Comparison of ENCODE assay signal across 8 mouse cellular contexts in genomic region chr2:60036361-60036760, GRCm38 (mm10).
DNase-seq lines count a peak whose midpoint lies in the region; ATAC-seq lines count a peak whose summit lies in the region.
"Had no signal": no experiment of that assay in that cellular context is flagged by ENCODE, and none has a peak within 500 bp of the region (broad histone marks: within the 10 kb centered on the region; RNA-seq: fewer than 3 reads in every experiment).

No protein-coding gene starts in this region.

- H3K4me1 ChIP-seq in heart, embryonic 12.5 days (replicated peaks): peaks cover 18% of the 10 kb centered on the region; the same call in 1 of the 2 replicates
- H3K4me1 ChIP-seq in midbrain, embryonic 11.5 days (ENCODE audit: control insufficient read depth, insufficient read depth, low read length): peaks cover 7% of the 10 kb centered on the region
- peaks cover 17% of the 10 kb centered on the region for H3K4me1 ChIP-seq in midbrain, embryonic 13.5 days (replicated peaks)
- H3K4me1 ChIP-seq in liver, embryonic 12.5 days: no peaks in the 10 kb centered on the region
- H3K4me1 ChIP-seq in neural tube, embryonic 15.5 days: peaks cover 3% of the 10 kb centered on the region; the same call in 1 of the 2 replicates

- DNase-seq in heart, adult 11 months: peak; percentile 40
- DNase-seq in midbrain, embryonic 11.5 days (ENCODE audit: low spot score, missing footprints): no peak
- DNase-seq in right cerebral cortex, adult 2 months (ENCODE audit: low spot score in 2 of 2): no peak

- no peaks in the 10 kb centered on the region for H3K9me3 ChIP-seq in heart, embryonic 12.5 days (replicated peaks)
- H3K9me3 ChIP-seq in midbrain, embryonic 11.5 days (ENCODE audit: control insufficient read depth, low read length): no peaks in the 10 kb centered on the region
- no peaks in the 10 kb centered on the region for H3K9me3 ChIP-seq in midbrain, embryonic 13.5 days
- H3K9me3 ChIP-seq in liver, embryonic 12.5 days (replicated peaks): no peaks in the 10 kb centered on the region
- no peaks in the 10 kb centered on the region for H3K9me3 ChIP-seq in neural tube, embryonic 15.5 days (replicated peaks)
- H3K9me3 ChIP-seq: G1E had no signal

- H3K9ac ChIP-seq in heart, embryonic 12.5 days: no peak overlapping the region
- H3K9ac ChIP-seq in midbrain, embryonic 11.5 days (ENCODE audit: low read length): no peak overlapping the region
- H3K9ac ChIP-seq in midbrain, embryonic 13.5 days (replicated peaks): no peak overlapping the region
- peak overlapping the region; percentile 52; the same call in 1 of the 2 replicates for H3K9ac ChIP-seq in liver, embryonic 12.5 days
- no peak overlapping the region for H3K9ac ChIP-seq in neural tube, embryonic 15.5 days (replicated peaks)

- H3K27ac ChIP-seq in heart, embryonic 12.5 days (ENCODE audit: poor library complexity, severe bottlenecking): no peak overlapping the region
- H3K27ac ChIP-seq in midbrain, embryonic 11.5 days (ENCODE audit: low read depth, low read length): no peak overlapping the region
- H3K27ac ChIP-seq in midbrain, embryonic 13.5 days: no peak overlapping the region
- H3K27ac ChIP-seq in liver, embryonic 12.5 days: no peak overlapping the region
- H3K27ac ChIP-seq in neural tube, embryonic 15.5 days (replicated peaks): no peak overlapping the region

- 78% methylated on average over 3 of the region's 3 CpGs for WGBS in heart, embryonic 12.5 days
- 48% methylated on average over 3 of the region's 3 CpGs for WGBS in midbrain, embryonic 11.5 days
- 28% methylated on average over 3 of the region's 3 CpGs for WGBS in midbrain, embryonic 13.5 days
- 69% methylated on average over 3 of the region's 3 CpGs for WGBS in liver, embryonic 12.5 days (ENCODE audit: insufficient replicate concordance)
- 40% methylated on average over 3 of the region's 3 CpGs for WGBS in neural tube, embryonic 15.5 days

- no peak overlapping the region for H3K4me3 ChIP-seq in heart, embryonic 12.5 days
- no peak overlapping the region for H3K4me3 ChIP-seq in midbrain, embryonic 11.5 days (ENCODE audit: low read depth, low read length)
- no peak overlapping the region for H3K4me3 ChIP-seq in midbrain, embryonic 13.5 days (replicated peaks)
- no peak overlapping the region for H3K4me3 ChIP-seq in liver, embryonic 12.5 days
- no peak overlapping the region for H3K4me3 ChIP-seq in neural tube, embryonic 15.5 days (replicated peaks)

- H3K4me2 ChIP-seq in heart, embryonic 12.5 days: no peak overlapping the region
- H3K4me2 ChIP-seq in midbrain, embryonic 11.5 days: no peak overlapping the region
- H3K4me2 ChIP-seq in midbrain, embryonic 13.5 days (replicated peaks): no peak overlapping the region
- peak overlapping the region; percentile 74 for H3K4me2 ChIP-seq in liver, embryonic 12.5 days
- peak overlapping the region; percentile 63 for H3K4me2 ChIP-seq in neural tube, embryonic 15.5 days

- no peaks in the 10 kb centered on the region for H3K36me3 ChIP-seq in heart, embryonic 12.5 days
- no peaks in the 10 kb centered on the region for H3K36me3 ChIP-seq in midbrain, embryonic 11.5 days (ENCODE audit: control insufficient read depth, insufficient read depth, low read length)
- H3K36me3 ChIP-seq in midbrain, embryonic 13.5 days: no peaks in the 10 kb centered on the region
- no peaks in the 10 kb centered on the region for H3K36me3 ChIP-seq in liver, embryonic 12.5 days
- H3K36me3 ChIP-seq in neural tube, embryonic 15.5 days: no peaks in the 10 kb centered on the region
- H3K36me3 ChIP-seq: G1E had no signal

- no peaks in the 10 kb centered on the region for H3K27me3 ChIP-seq in heart, embryonic 12.5 days (replicated peaks)
- H3K27me3 ChIP-seq in midbrain, embryonic 11.5 days (ENCODE audit: control insufficient read depth, insufficient read depth, low read length): no peaks in the 10 kb centered on the region
- H3K27me3 ChIP-seq in midbrain, embryonic 13.5 days: no peaks in the 10 kb centered on the region
- H3K27me3 ChIP-seq in liver, embryonic 12.5 days (replicated peaks): no peaks in the 10 kb centered on the region
- H3K27me3 ChIP-seq in neural tube, embryonic 15.5 days (replicated peaks): no peaks in the 10 kb centered on the region

- ATAC-seq in heart, embryonic 12.5 days (ENCODE audit: insufficient number of reproducible peaks, low FRiP score): no peak
- 0 out of 2 replicates have a peak, but pooled peaks have one; percentile 12 for ATAC-seq in midbrain, embryonic 11.5 days (ENCODE audit: low FRiP score)
- no peak for ATAC-seq in midbrain, embryonic 13.5 days
- no peak for ATAC-seq in liver, embryonic 12.5 days
- no peak for ATAC-seq in neural tube, embryonic 15.5 days (ENCODE audit: low FRiP score)

Comparison
In these comparisons a context has a peak if more than half of its experiments do, and no peak if none do; other contexts are left out.
1. H3K4me2 ChIP-seq: peak in liver, embryonic 12.5 days (single experiment) and neural tube, embryonic 15.5 days (single experiment); none in heart, embryonic 12.5 days (single experiment), midbrain, embryonic 11.5 days (single experiment) and midbrain, embryonic 13.5 days (single experiment).